Mouse (Mus musculus): ENCODE data around the gene Tbl1x. TPM values are rescaled to one million over a fixed set of nuclear protein-coding genes. Genes with fewer than 3 reads are reported as not detected.
A peak's percentile ranks its signal among the peaks of the same experiment; 100 is the strongest.

Tbl1x gene
- polyA plus RNA-seq, 1 experiment from 2014 or later: 15.3 TPM

GRCm38 (mm10) chrX:77550388-77550787 lies 39.6 kb downstream of the Tbl1x start:
- Histone ChIP-seq H3K4me2 (ENCODE audit: low read depth, low read length) (no peak overlapping the region), H3K9me3 (replicated peaks; ENCODE audit: control insufficient read depth, low read length) (no peaks in the 10 kb centered on the region), H3K27me3 (ENCODE audit: control insufficient read depth, insufficient read depth, low read depth, low read length) (no peaks in the 10 kb centered on the region), H3K4me1 (ENCODE audit: control insufficient read depth, low read depth, low read length) (peaks cover 3% of the 10 kb centered on the region; the same call in 1 of the 2 replicates), H3K27ac (ENCODE audit: low read length) (no peak overlapping the region), H3K9ac (ENCODE audit: low read depth, low read length) (no peak overlapping the region), H3K4me3 (ENCODE audit: low read depth, low read length) (no peak overlapping the region), H3K36me3 (ENCODE audit: control insufficient read depth, insufficient read depth) (no peaks in the 10 kb centered on the region)
- ATAC-seq (ENCODE audit: low read depth): no peak

GRCm38 (mm10) chrX:77551306-77551705 lies 40.5 kb downstream of the Tbl1x start:
- Histone ChIP-seq H3K36me3 (ENCODE audit: control insufficient read depth, insufficient read depth) (no peaks in the 10 kb centered on the region), H3K27ac (ENCODE audit: low read length) (no peak overlapping the region), H3K9me3 (replicated peaks; ENCODE audit: control insufficient read depth, low read length) (no peaks in the 10 kb centered on the region), H3K4me1 (ENCODE audit: control insufficient read depth, low read depth, low read length) (no peaks in the 10 kb centered on the region), H3K9ac (ENCODE audit: low read depth, low read length) (no peak overlapping the region), H3K4me3 (ENCODE audit: low read depth, low read length) (no peak overlapping the region), H3K4me2 (ENCODE audit: low read depth, low read length) (no peak overlapping the region), H3K27me3 (ENCODE audit: control insufficient read depth, insufficient read depth, low read depth, low read length) (no peaks in the 10 kb centered on the region)
- ATAC-seq (ENCODE audit: low read depth): no peak

GRCm38 (mm10) chrX:77552088-77552487 lies 41.3 kb downstream of the Tbl1x start:
- ATAC-seq (ENCODE audit: low read depth): no peak
- Histone ChIP-seq H3K36me3 (ENCODE audit: control insufficient read depth, insufficient read depth) (no peaks in the 10 kb centered on the region), H3K27ac (ENCODE audit: low read length) (no peak overlapping the region), H3K9me3 (replicated peaks; ENCODE audit: control insufficient read depth, low read length) (no peaks in the 10 kb centered on the region), H3K27me3 (ENCODE audit: control insufficient read depth, insufficient read depth, low read depth, low read length) (no peaks in the 10 kb centered on the region), H3K4me2 (ENCODE audit: low read depth, low read length) (no peak overlapping the region), H3K9ac (ENCODE audit: low read depth, low read length) (no peak overlapping the region), H3K4me3 (ENCODE audit: low read depth, low read length) (no peak overlapping the region), H3K4me1 (ENCODE audit: control insufficient read depth, low read depth, low read length) (no peaks in the 10 kb centered on the region)
- WGBS (ENCODE audit: insufficient replicate concordance): 55% methylated on average over 3 of the region's 3 CpGs

- WGBS (ENCODE audit: insufficient replicate concordance): 56% methylated on average over 1 of the region's 1 CpGs
- H3K27me3 ChIP-seq (ENCODE audit: control insufficient read depth, insufficient read depth, low read depth, low read length): no peaks in the 10 kb centered on the region
- peak; percentile 50; the same call in 1 of the 2 replicates for ATAC-seq (ENCODE audit: low read depth)
- no peak overlapping the region for H3K4me3 ChIP-seq (ENCODE audit: low read depth, low read length)
- no peak overlapping the region for H3K4me2 ChIP-seq (ENCODE audit: low read depth, low read length)
- peaks cover 2% of the 10 kb centered on the region; the same call in 1 of the 2 replicates for H3K4me1 ChIP-seq (ENCODE audit: control insufficient read depth, low read depth, low read length)
- H3K36me3 ChIP-seq (ENCODE audit: control insufficient read depth, insufficient read depth): no peaks in the 10 kb centered on the region
- H3K9ac ChIP-seq (ENCODE audit: low read depth, low read length): no peak overlapping the region
- H3K27ac ChIP-seq (ENCODE audit: low read length): no peak overlapping the region
- no peaks in the 10 kb centered on the region for H3K9me3 ChIP-seq (replicated peaks; ENCODE audit: control insufficient read depth, low read length)
These were observed 45.2 kb downstream of the Tbl1x start for GRCm38 (mm10) chrX:77555985-77556384.

- ATAC-seq (ENCODE audit: low read depth): no peak
- Histone ChIP-seq H3K4me3 (ENCODE audit: low read depth, low read length) (no peak overlapping the region), H3K4me2 (ENCODE audit: low read depth, low read length) (no peak overlapping the region), H3K27ac (ENCODE audit: low read length) (no peak overlapping the region), H3K9me3 (replicated peaks; ENCODE audit: control insufficient read depth, low read length) (no peaks in the 10 kb centered on the region), H3K9ac (ENCODE audit: low read depth, low read length) (no peak overlapping the region), H3K36me3 (ENCODE audit: control insufficient read depth, insufficient read depth) (no peaks in the 10 kb centered on the region; the same call in 1 of the 2 replicates), H3K4me1 (ENCODE audit: control insufficient read depth, low read depth, low read length) (peaks cover 2% of the 10 kb centered on the region; the same call in 1 of the 2 replicates), H3K27me3 (ENCODE audit: control insufficient read depth, insufficient read depth, low read depth, low read length) (no peaks in the 10 kb centered on the region)
These were observed 48.5 kb downstream of the Tbl1x start for GRCm38 (mm10) chrX:77559199-77559881.

GRCm38 (mm10) chrX:77563616-77564015 lies 52.8 kb downstream of the Tbl1x start:
- Histone ChIP-seq H3K4me2 (ENCODE audit: low read depth, low read length) (no peak overlapping the region), H3K27me3 (ENCODE audit: control insufficient read depth, insufficient read depth, low read depth, low read length) (no peaks in the 10 kb centered on the region), H3K9ac (ENCODE audit: low read depth, low read length) (no peak overlapping the region), H3K36me3 (ENCODE audit: control insufficient read depth, insufficient read depth) (no peaks in the 10 kb centered on the region; the same call in 1 of the 2 replicates), H3K9me3 (replicated peaks; ENCODE audit: control insufficient read depth, low read length) (no peaks in the 10 kb centered on the region), H3K4me3 (ENCODE audit: low read depth, low read length) (no peak overlapping the region), H3K4me1 (ENCODE audit: control insufficient read depth, low read depth, low read length) (peaks cover 2% of the 10 kb centered on the region; the same call in 1 of the 2 replicates), H3K27ac (ENCODE audit: low read length) (no peak overlapping the region)
- no peak for ATAC-seq (ENCODE audit: low read depth)
- 57% methylated on average over 2 of the region's 2 CpGs for WGBS (ENCODE audit: insufficient replicate concordance)

- Histone ChIP-seq H3K4me2 (ENCODE audit: low read depth, low read length) (no peak overlapping the region), H3K36me3 (ENCODE audit: control insufficient read depth, insufficient read depth) (no peaks in the 10 kb centered on the region), H3K4me3 (ENCODE audit: low read depth, low read length) (no peak overlapping the region), H3K27me3 (ENCODE audit: control insufficient read depth, insufficient read depth, low read depth, low read length) (no peaks in the 10 kb centered on the region), H3K27ac (ENCODE audit: low read length) (no peak overlapping the region), H3K4me1 (ENCODE audit: control insufficient read depth, low read depth, low read length) (no peaks in the 10 kb centered on the region), H3K9ac (ENCODE audit: low read depth, low read length) (no peak overlapping the region), H3K9me3 (replicated peaks; ENCODE audit: control insufficient read depth, low read length) (no peaks in the 10 kb centered on the region)
- ATAC-seq (ENCODE audit: low read depth): 0 out of 2 replicates have a peak, but pooled peaks have one; percentile 27
- WGBS (ENCODE audit: insufficient replicate concordance): 44% methylated on average over 1 of the region's 1 CpGs
These were observed 55.9 kb downstream of the Tbl1x start for GRCm38 (mm10) chrX:77566739-77567138.

GRCm38 (mm10) chrX:77568013-77568412 lies 57.2 kb downstream of the Tbl1x start:
- Histone ChIP-seq H3K9ac (ENCODE audit: low read depth, low read length) (no peak overlapping the region), H3K4me1 (ENCODE audit: control insufficient read depth, low read depth, low read length) (no peaks in the 10 kb centered on the region), H3K4me2 (ENCODE audit: low read depth, low read length) (no peak overlapping the region), H3K36me3 (ENCODE audit: control insufficient read depth, insufficient read depth) (no peaks in the 10 kb centered on the region), H3K27ac (ENCODE audit: low read length) (no peak overlapping the region), H3K27me3 (ENCODE audit: control insufficient read depth, insufficient read depth, low read depth, low read length) (no peaks in the 10 kb centered on the region), H3K9me3 (replicated peaks; ENCODE audit: control insufficient read depth, low read length) (no peaks in the 10 kb centered on the region), H3K4me3 (ENCODE audit: low read depth, low read length) (no peak overlapping the region)
- ATAC-seq (ENCODE audit: low read depth): no peak
- WGBS (ENCODE audit: insufficient replicate concordance): 38% methylated on average over 2 of the region's 2 CpGs

GRCm38 (mm10) chrX:77573743-77574142 lies 62.9 kb downstream of the Tbl1x start:
- H3K9ac ChIP-seq (ENCODE audit: low read depth, low read length): no peak overlapping the region
- no peaks in the 10 kb centered on the region for H3K27me3 ChIP-seq (ENCODE audit: control insufficient read depth, insufficient read depth, low read depth, low read length)
- no peak overlapping the region for H3K4me3 ChIP-seq (ENCODE audit: low read depth, low read length)
- WGBS (ENCODE audit: insufficient replicate concordance): 68% methylated on average over 1 of the region's 1 CpGs
- H3K27ac ChIP-seq (ENCODE audit: low read length): no peak overlapping the region
- no peaks in the 10 kb centered on the region for H3K9me3 ChIP-seq (replicated peaks; ENCODE audit: control insufficient read depth, low read length)
- no peak overlapping the region for H3K4me2 ChIP-seq (ENCODE audit: low read depth, low read length)
- no peaks in the 10 kb centered on the region for H3K36me3 ChIP-seq (ENCODE audit: control insufficient read depth, insufficient read depth)
- no peaks in the 10 kb centered on the region for H3K4me1 ChIP-seq (ENCODE audit: control insufficient read depth, low read depth, low read length)
- no peak for ATAC-seq (ENCODE audit: low read depth)
